Mouse (Mus musculus): Measurements from ENCODE around the gene Retreg2. TPM values are rescaled to one million over a fixed set of nuclear protein-coding genes. Genes with fewer than 3 reads are reported as not detected.

The Retreg2 gene
- polyA plus RNA-seq, 1 experiment = 33.9 TPM

GRCm38 (mm10) chr1:75147411-75148135 is 5.0 kb downstream of the Retreg2 start:
- Histone ChIP-seq H3K4me3 (no peak overlapping the region), H3K79me2 (ENCODE audit: control insufficient read depth, insufficient read depth) (peaks cover 5% of the 10 kb centered on the region), H3K36me3 (ENCODE audit: control insufficient read depth, insufficient read depth) (peaks cover 7% of the 10 kb centered on the region), H3K27me3 (ENCODE audit: control insufficient read depth, insufficient read depth, insufficient read length) (no peaks in the 10 kb centered on the region), H3ac (ENCODE audit: control insufficient read depth, insufficient read length) (no peak overlapping the region), H3K4me2 (ENCODE audit: low read depth) (no peak overlapping the region)
- TF ChIP-seq E2F4 (IDR thresholded peaks at IDR 0.05; ENCODE audit: insufficient read depth) = no peak

- no peak overlapping the region for H3K4me3 ChIP-seq
- TF ChIP-seq TCF12 (IDR thresholded peaks at IDR 0.05; ENCODE audit: insufficient read depth, poor library complexity, severe bottlenecking) (no peak), TCF3 (IDR thresholded peaks at IDR 0.05; ENCODE audit: insufficient read length, low read depth) (no peak), USF1 (IDR thresholded peaks at IDR 0.05; ENCODE audit: low read depth) (no peak), POLR2AphosphoS2 (IDR thresholded peaks at IDR 0.05; ENCODE audit: insufficient read length, low read depth) (no peak), MYOD1 (IDR thresholded peaks at IDR 0.05; ENCODE audit: control insufficient read depth in 1 of 3, insufficient read length in 2 of 3, low read depth in 2 of 3) (no peak), E2F4 (IDR thresholded peaks at IDR 0.05; ENCODE audit: insufficient read depth) (no peak), CEBPB (IDR thresholded peaks at IDR 0.05; ENCODE audit: insufficient read depth, poor library complexity, severe bottlenecking) (no peak), SRF (IDR thresholded peaks at IDR 0.05; ENCODE audit: control insufficient read depth, insufficient read length, low read depth) (no peak), REST (IDR thresholded peaks at IDR 0.05; ENCODE audit: insufficient read depth, insufficient read length) (no peak), POLR2A (IDR thresholded peaks at IDR 0.05; ENCODE audit: insufficient read length, low read depth) (no peak), MYOG (IDR thresholded peaks at IDR 0.05; ENCODE audit: control insufficient read depth in 1 of 3, insufficient read depth in 1 of 3, insufficient read length in 2 of 3, low read depth in 2 of 3) (no peak), MAX (IDR thresholded peaks at IDR 0.05; ENCODE audit: low read depth) (no peak)
- peaks cover 7% of the 10 kb centered on the region for H3K36me3 ChIP-seq (ENCODE audit: control insufficient read depth, insufficient read depth)
- peaks cover 3% of the 10 kb centered on the region for H3K79me2 ChIP-seq (ENCODE audit: control insufficient read depth, insufficient read depth)
- H3K4me2 ChIP-seq (ENCODE audit: low read depth) = no peak overlapping the region
- H3ac ChIP-seq (ENCODE audit: control insufficient read depth, insufficient read length) = no peak overlapping the region
- no peaks in the 10 kb centered on the region for H3K27me3 ChIP-seq (ENCODE audit: control insufficient read depth, insufficient read depth, insufficient read length)
These were observed 6.1 kb downstream of the Retreg2 start for GRCm38 (mm10) chr1:75148727-75149126.

GRCm38 (mm10) chr1:75155837-75156236 is 13.3 kb downstream of the Retreg2 start:
- H3K27me3 ChIP-seq (ENCODE audit: control insufficient read depth, insufficient read depth, insufficient read length) = no peaks in the 10 kb centered on the region
- H3K79me2 ChIP-seq (ENCODE audit: control insufficient read depth, insufficient read depth) = no peaks in the 10 kb centered on the region
- no peak overlapping the region for H3K4me2 ChIP-seq (ENCODE audit: low read depth)
- H3K36me3 ChIP-seq (ENCODE audit: control insufficient read depth, insufficient read depth) = no peaks in the 10 kb centered on the region
- H3K4me3 ChIP-seq = no peak overlapping the region
- no peak for TF ChIP-seq MAX (IDR thresholded peaks at IDR 0.05; ENCODE audit: low read depth)
- no peak for TF ChIP-seq CEBPB (IDR thresholded peaks at IDR 0.05; ENCODE audit: insufficient read depth, poor library complexity, severe bottlenecking)
- no peak for TF ChIP-seq USF1 (IDR thresholded peaks at IDR 0.05; ENCODE audit: low read depth)
- TF ChIP-seq POLR2AphosphoS2 (IDR thresholded peaks at IDR 0.05; ENCODE audit: insufficient read length, low read depth) = no peak
- no peak for TF ChIP-seq MYOD1 (IDR thresholded peaks at IDR 0.05; ENCODE audit: control insufficient read depth in 1 of 3, insufficient read length in 2 of 3, low read depth in 2 of 3)
- TF ChIP-seq MYOG (IDR thresholded peaks at IDR 0.05; ENCODE audit: control insufficient read depth in 1 of 3, insufficient read depth in 1 of 3, insufficient read length in 2 of 3, low read depth in 2 of 3) = no peak
- TF ChIP-seq POLR2A (IDR thresholded peaks at IDR 0.05; ENCODE audit: insufficient read length, low read depth) = no peak
- H3ac ChIP-seq (ENCODE audit: control insufficient read depth, insufficient read length) = no peak overlapping the region

- TF ChIP-seq SRF (IDR thresholded peaks at IDR 0.05; ENCODE audit: control insufficient read depth, insufficient read length, low read depth) (no peak), REST (IDR thresholded peaks at IDR 0.05; ENCODE audit: insufficient read depth, insufficient read length) (no peak), E2F4 (IDR thresholded peaks at IDR 0.05; ENCODE audit: insufficient read depth) (no peak), TCF3 (IDR thresholded peaks at IDR 0.05; ENCODE audit: insufficient read length, low read depth) (no peak), CEBPB (IDR thresholded peaks at IDR 0.05; ENCODE audit: insufficient read depth, poor library complexity, severe bottlenecking) (no peak), TCF12 (IDR thresholded peaks at IDR 0.05; ENCODE audit: insufficient read depth, poor library complexity, severe bottlenecking) (no peak), MAX (IDR thresholded peaks at IDR 0.05; ENCODE audit: low read depth) (no peak), MYOD1 (IDR thresholded peaks at IDR 0.05; ENCODE audit: control insufficient read depth in 1 of 3, insufficient read length in 2 of 3, low read depth in 2 of 3) (no peak)
- Histone ChIP-seq H3K27me3 (ENCODE audit: control insufficient read depth, insufficient read depth, insufficient read length) (no peaks in the 10 kb centered on the region), H3ac (ENCODE audit: control insufficient read depth, insufficient read length) (no peak overlapping the region), H3K4me3 (no peak overlapping the region), H3K36me3 (ENCODE audit: control insufficient read depth, insufficient read depth) (no peaks in the 10 kb centered on the region), H3K79me2 (ENCODE audit: control insufficient read depth, insufficient read depth) (no peaks in the 10 kb centered on the region), H3K4me2 (ENCODE audit: low read depth) (no peak overlapping the region)
These were observed 16.4 kb downstream of the Retreg2 start for GRCm38 (mm10) chr1:75158990-75159389.

- H3ac ChIP-seq (ENCODE audit: control insufficient read depth, insufficient read length) = no peak overlapping the region
- H3K79me2 ChIP-seq (ENCODE audit: control insufficient read depth, insufficient read depth) = no peaks in the 10 kb centered on the region
- H3K36me3 ChIP-seq (ENCODE audit: control insufficient read depth, insufficient read depth) = no peaks in the 10 kb centered on the region
- TF ChIP-seq MAX (IDR thresholded peaks at IDR 0.05; ENCODE audit: low read depth) (no peak), SRF (IDR thresholded peaks at IDR 0.05; ENCODE audit: control insufficient read depth, insufficient read length, low read depth) (no peak), POLR2A (IDR thresholded peaks at IDR 0.05; ENCODE audit: insufficient read length, low read depth) (no peak), TCF3 (IDR thresholded peaks at IDR 0.05; ENCODE audit: insufficient read length, low read depth) (no peak), USF1 (IDR thresholded peaks at IDR 0.05; ENCODE audit: low read depth) (no peak), TCF12 (IDR thresholded peaks at IDR 0.05; ENCODE audit: insufficient read depth, poor library complexity, severe bottlenecking) (no peak), POLR2AphosphoS2 (IDR thresholded peaks at IDR 0.05; ENCODE audit: insufficient read length, low read depth) (no peak), MYOG (IDR thresholded peaks at IDR 0.05; ENCODE audit: control insufficient read depth in 1 of 3, insufficient read depth in 1 of 3, insufficient read length in 2 of 3, low read depth in 2 of 3) (no peak), REST (IDR thresholded peaks at IDR 0.05; ENCODE audit: insufficient read depth, insufficient read length) (no peak), CEBPB (IDR thresholded peaks at IDR 0.05; ENCODE audit: insufficient read depth, poor library complexity, severe bottlenecking) (no peak), MYOD1 (IDR thresholded peaks at IDR 0.05; ENCODE audit: control insufficient read depth in 1 of 3, insufficient read length in 2 of 3, low read depth in 2 of 3) (no peak)
- H3K27me3 ChIP-seq (ENCODE audit: control insufficient read depth, insufficient read depth, insufficient read length) = no peaks in the 10 kb centered on the region
- H3K4me2 ChIP-seq (ENCODE audit: low read depth) = no peak overlapping the region
- H3K4me3 ChIP-seq = no peak overlapping the region
These were observed 17.1 kb downstream of the Retreg2 start for GRCm38 (mm10) chr1:75159540-75160255.
